Mouse (Mus musculus) myocyte (in vitro differentiated cells): ENCODE measurements around the gene 4931428F04Rik. TPM values are rescaled to one million over a fixed set of nuclear protein-coding genes. Genes with fewer than 3 reads are reported as not detected.

ENCODE experiments used
- H3K27me3 ChIP-seq: one replicate; pipeline ENCODE4 v1.6.1; 2011; ENCODE audit not compliant: control insufficient read depth, insufficient read depth, insufficient read length
- H3K36me3 ChIP-seq: one replicate; pipeline ENCODE4 v1.6.1; 2011; ENCODE audit not compliant: control insufficient read depth, insufficient read depth
- H3K4me2 ChIP-seq: one replicate; pipeline ENCODE4 v1.6.1; 2011; ENCODE audit warnings: low read depth, control low read depth
- H3K4me3 ChIP-seq: one replicate; pipeline ENCODE4 v1.5.1; 2011; ENCODE audit warnings: mild to moderate bottlenecking, control low read depth, moderate library complexity
- H3K79me2 ChIP-seq: one replicate; pipeline ENCODE4 v1.6.1; 2011; ENCODE audit not compliant: control insufficient read depth, insufficient read depth
- H3ac ChIP-seq: one replicate; pipeline ENCODE4 v1.6.1; 2011; ENCODE audit not compliant: control insufficient read depth, insufficient read length
- CEBPB ChIP-seq: IDR thresholded peaks from 2 replicates; pipeline ENCODE4 v1.6.1; 2011; ENCODE audit warnings: mild to moderate bottlenecking, moderate library complexity; ENCODE audit not compliant: poor library complexity, insufficient read depth, severe bottlenecking
- E2F4 ChIP-seq: IDR thresholded peaks from one replicate; pipeline ENCODE4 v1.6.1; 2011; ENCODE audit warnings: mild to moderate bottlenecking, control low read depth, moderate library complexity; ENCODE audit not compliant: insufficient read depth
- MAX ChIP-seq: IDR thresholded peaks from one replicate; pipeline ENCODE4 v1.6.1; 2011; ENCODE audit warnings: low read depth, mild to moderate bottlenecking, control low read depth
- MYOD1 ChIP-seq, 3 experiments: IDR thresholded peaks; one replicate each; pipeline ENCODE4 v1.6.1; 2011; ENCODE audit warnings: control low read depth in 2 of 3, low read depth in 2 of 3, mild to moderate bottlenecking in 2 of 3, moderate library complexity in 1 of 3; ENCODE audit not compliant: insufficient read length in 2 of 3, control insufficient read depth in 1 of 3
- MYOG ChIP-seq, 3 experiments: IDR thresholded peaks; one replicate each; pipeline ENCODE4 v1.6.1; 2011; ENCODE audit warnings: control low read depth in 2 of 3, low read depth in 2 of 3, mild to moderate bottlenecking in 2 of 3; ENCODE audit not compliant: insufficient read length in 2 of 3, control insufficient read depth in 1 of 3, insufficient read depth in 1 of 3
- POLR2A ChIP-seq: IDR thresholded peaks from one replicate; pipeline ENCODE4 v1.6.1; 2011; ENCODE audit warnings: low read depth, mild to moderate bottlenecking, control low read depth, moderate library complexity; ENCODE audit not compliant: insufficient read length
- POLR2AphosphoS2 ChIP-seq: IDR thresholded peaks from one replicate; pipeline ENCODE4 v1.6.1; 2011; ENCODE audit warnings: low read depth, control low read depth; ENCODE audit not compliant: insufficient read length
- REST ChIP-seq: IDR thresholded peaks from one replicate; pipeline ENCODE4 v1.6.1; 2011; ENCODE audit warnings: mild to moderate bottlenecking, control low read depth, moderate library complexity; ENCODE audit not compliant: insufficient read depth, insufficient read length
- SRF ChIP-seq: IDR thresholded peaks from one replicate; pipeline ENCODE4 v1.6.1; 2011; ENCODE audit warnings: low read depth; ENCODE audit not compliant: control insufficient read depth, insufficient read length
- TCF12 ChIP-seq: IDR thresholded peaks from one replicate; pipeline ENCODE4 v1.6.1; 2011; ENCODE audit warnings: mild to moderate bottlenecking, control low read depth; ENCODE audit not compliant: poor library complexity, insufficient read depth, severe bottlenecking
- TCF3 ChIP-seq: IDR thresholded peaks from one replicate; pipeline ENCODE4 v1.6.1; 2011; ENCODE audit warnings: low read depth, control low read depth; ENCODE audit not compliant: insufficient read length
- USF1 ChIP-seq: IDR thresholded peaks from one replicate; pipeline ENCODE4 v1.6.1; 2011; ENCODE audit warnings: low read depth, mild to moderate bottlenecking, control low read depth, moderate library complexity
- polyA plus RNA-seq: library from polyadenylated mRNA; unstranded; fragments of >200 nt; fragmentation: generic; extraction: Trizol; gene quantifications from one replicate; pipeline ENCODE4 v1.2.1, GENCODE M21; 2012; ENCODE audit warnings: missing spikeins

4931428F04Rik gene
- polyA plus RNA-seq, 1 experiment: 6.2 TPM

DNA sequence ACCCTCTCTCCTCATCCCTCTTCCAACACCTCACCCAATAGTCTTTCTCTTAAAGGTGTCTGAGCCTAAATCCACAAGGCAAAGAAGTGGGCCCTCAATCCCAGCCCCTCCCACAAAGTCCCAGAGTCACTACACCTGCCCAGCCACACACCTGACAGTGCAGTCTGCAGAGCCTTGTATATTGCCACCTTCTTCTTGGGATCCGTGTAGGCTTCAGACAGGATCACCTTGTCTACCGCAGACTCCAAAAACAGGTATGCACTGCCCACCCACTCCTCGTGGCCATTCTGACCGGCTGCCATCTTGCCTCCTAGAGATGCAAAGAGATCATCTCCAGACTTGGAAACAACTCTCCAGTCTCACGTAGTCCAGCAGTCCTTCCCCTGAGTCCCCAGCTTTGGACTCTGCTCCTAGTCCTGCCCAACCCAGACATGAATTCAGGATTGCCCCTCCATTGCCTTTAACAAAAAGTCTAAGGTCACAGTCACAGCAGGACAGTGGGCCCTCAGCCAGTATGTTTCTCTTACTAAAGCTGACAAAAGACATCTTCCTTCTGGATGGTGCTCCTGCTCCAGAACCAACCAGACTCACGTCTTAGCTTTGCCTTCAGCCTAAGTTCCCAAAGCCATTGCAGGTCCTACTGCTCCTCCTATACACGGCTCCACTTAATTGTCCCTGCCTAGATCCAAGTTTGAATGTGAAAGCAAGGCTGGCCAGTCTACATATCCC, 29.1 kb downstream of the 4931428F04Rik start:
- H3K79me2 ChIP-seq: peaks cover 4% of the 10 kb centered on the region
- H3K27me3 ChIP-seq: no peaks in the 10 kb centered on the region
- H3K4me2 ChIP-seq: no peak overlapping the region
- no peak for TF ChIP-seq TCF12
- no peak for TF ChIP-seq CEBPB
- TF ChIP-seq MYOG (IDR thresholded peaks at IDR 0.05; ENCODE audit: control insufficient read depth in 1 of 3, insufficient read depth in 1 of 3, insufficient read length in 2 of 3, low read depth in 2 of 3): no peak
- no peak for TF ChIP-seq USF1
- TF ChIP-seq TCF3: no peak
- no peak for TF ChIP-seq POLR2A
- TF ChIP-seq E2F4: no peak
- TF ChIP-seq SRF: no peak
- no peak for TF ChIP-seq MAX
- no peak for TF ChIP-seq MYOD1 (IDR thresholded peaks at IDR 0.05; ENCODE audit: control insufficient read depth in 1 of 3, insufficient read length in 2 of 3, low read depth in 2 of 3)
- no peak for TF ChIP-seq REST
- no peak for TF ChIP-seq POLR2AphosphoS2
- H3K36me3 ChIP-seq: no peaks in the 10 kb centered on the region
- H3ac ChIP-seq: no peak overlapping the region
- no peak overlapping the region for H3K4me3 ChIP-seq

DNA sequence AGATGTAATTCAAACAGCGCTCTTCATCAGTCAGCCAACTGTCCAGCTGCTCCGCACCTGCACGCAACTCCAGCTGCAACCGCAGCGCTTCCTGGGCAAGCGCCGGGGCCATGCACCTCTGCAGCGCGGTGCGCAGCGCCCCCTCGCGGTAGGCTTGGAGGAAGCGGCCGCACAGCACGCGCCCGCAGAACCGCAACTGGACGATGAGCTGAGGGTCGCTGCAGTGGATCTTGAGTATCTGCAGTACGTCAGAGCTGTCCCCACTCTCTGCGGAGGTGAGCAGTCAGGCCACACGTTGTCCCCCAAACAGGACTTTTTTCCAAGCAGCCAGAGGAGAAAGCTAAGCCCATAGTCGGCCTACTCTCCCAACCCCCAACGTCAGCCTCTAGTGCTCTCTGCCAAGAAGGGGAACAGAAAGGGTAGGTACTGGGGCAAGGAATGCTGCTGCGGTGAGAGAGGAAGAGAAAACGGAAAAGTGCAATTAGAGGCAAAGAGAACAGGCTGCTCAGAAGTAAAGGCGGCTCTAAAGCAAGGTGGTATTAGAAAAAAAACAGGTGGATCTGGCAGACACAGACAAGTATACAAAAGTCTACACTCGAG, 29.8 kb downstream of the 4931428F04Rik start:
- no peak for TF ChIP-seq TCF12
- TF ChIP-seq MYOD1 (IDR thresholded peaks at IDR 0.05; ENCODE audit: control insufficient read depth in 1 of 3, insufficient read length in 2 of 3, low read depth in 2 of 3): no peak
- TF ChIP-seq MAX: no peak
- TF ChIP-seq CEBPB: no peak
- TF ChIP-seq TCF3: no peak
- TF ChIP-seq SRF: no peak
- no peak for TF ChIP-seq POLR2AphosphoS2
- no peak for TF ChIP-seq REST
- no peak for TF ChIP-seq E2F4
- TF ChIP-seq MYOG (IDR thresholded peaks at IDR 0.05; ENCODE audit: control insufficient read depth in 1 of 3, insufficient read depth in 1 of 3, insufficient read length in 2 of 3, low read depth in 2 of 3): no peak
- TF ChIP-seq USF1: no peak
- TF ChIP-seq POLR2A: no peak
- Histone ChIP-seq H3K27me3 (no peaks in the 10 kb centered on the region), H3K4me2 (no peak overlapping the region), H3K4me3 (no peak overlapping the region), H3ac (no peak overlapping the region), H3K79me2 (peaks cover 4% of the 10 kb centered on the region), H3K36me3 (no peaks in the 10 kb centered on the region)

DNA sequence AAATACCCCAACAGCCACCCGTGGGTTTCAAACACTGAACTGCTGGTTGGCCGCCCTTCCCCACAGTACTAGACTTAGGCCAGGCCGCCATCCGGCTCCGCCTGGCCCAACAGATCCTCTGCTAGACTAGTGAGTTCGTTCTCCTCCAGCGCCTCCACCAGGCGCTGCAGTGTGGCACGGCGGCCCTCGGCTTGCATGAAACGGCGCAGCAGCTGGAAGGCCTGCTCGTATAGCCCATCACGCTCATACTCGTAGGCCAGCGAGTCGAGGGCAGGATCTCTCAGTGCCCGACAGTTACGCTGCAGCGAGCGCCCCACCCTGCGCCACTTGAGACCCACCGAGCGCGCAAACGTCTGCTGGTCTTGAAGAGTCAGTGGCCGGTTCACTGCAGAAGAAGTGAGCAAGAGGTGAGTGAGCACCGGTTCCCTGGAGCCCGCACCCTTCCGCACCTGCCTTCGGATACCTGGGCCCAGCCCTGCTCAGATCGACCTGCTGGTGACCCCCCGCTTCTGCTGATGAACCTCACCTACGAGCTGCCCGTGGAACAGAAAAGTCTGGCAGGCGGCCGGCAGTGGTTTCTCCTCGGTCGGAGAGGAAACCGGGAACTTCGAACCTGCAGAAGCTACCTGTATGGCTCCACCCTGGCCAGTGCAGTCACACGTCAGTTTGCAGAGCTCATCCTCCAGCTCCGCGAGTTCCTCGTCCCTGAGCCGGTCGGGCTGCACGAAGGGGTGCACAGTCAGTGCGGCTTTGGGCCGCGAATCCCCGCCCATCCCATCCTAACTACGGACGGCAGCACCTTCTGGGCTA, 30.5 kb downstream of the 4931428F04Rik start:
- H3K4me3 ChIP-seq: no peak overlapping the region

DNA sequence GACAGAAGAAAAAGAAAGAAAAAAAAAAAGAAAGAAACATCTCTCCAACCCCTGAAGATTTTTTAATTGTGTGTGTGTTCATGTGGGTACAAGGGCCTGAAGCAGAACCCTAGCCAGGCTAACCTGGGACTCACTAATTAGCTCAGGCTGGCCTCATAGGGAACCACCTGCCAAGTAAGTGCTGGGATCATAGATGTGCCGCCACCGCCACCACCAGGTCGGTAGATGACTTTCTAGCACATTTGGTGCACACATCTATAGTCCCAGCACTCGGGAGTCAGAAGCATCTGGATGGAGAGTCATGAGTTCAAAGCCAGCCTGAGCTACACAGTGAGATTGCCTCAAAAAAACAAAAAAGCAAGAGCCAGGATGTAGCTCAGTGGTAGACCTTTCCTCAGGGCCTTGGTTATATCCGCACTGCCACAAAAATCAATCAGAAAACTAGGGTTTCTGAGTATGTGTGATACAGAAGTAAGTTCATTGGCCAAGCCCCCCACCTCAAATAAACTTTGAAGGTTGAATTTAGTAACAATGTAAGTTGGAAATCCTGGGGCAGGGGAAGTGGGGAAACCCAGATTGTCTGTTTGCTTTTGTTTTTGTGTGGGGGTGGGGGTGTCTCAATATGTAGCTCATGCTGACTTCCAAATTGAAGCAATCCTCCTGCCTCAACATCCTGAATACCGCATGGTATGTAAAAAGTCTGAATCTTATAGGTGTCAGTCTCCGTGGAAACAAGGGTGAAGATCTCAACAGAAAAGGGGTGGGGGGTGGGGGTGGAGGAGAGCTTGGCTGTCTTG, 32.1 kb downstream of the 4931428F04Rik start:
- TF ChIP-seq MYOD1 (IDR thresholded peaks at IDR 0.05; ENCODE audit: control insufficient read depth in 1 of 3, insufficient read length in 2 of 3, low read depth in 2 of 3) (no peak), REST (no peak), MYOG (IDR thresholded peaks at IDR 0.05; ENCODE audit: control insufficient read depth in 1 of 3, insufficient read depth in 1 of 3, insufficient read length in 2 of 3, low read depth in 2 of 3) (no peak), USF1 (no peak), POLR2AphosphoS2 (no peak), MAX (no peak), E2F4 (no peak), SRF (no peak), TCF12 (no peak), CEBPB (no peak), POLR2A (no peak), TCF3 (no peak)
- Histone ChIP-seq H3K36me3 (peaks cover 4% of the 10 kb centered on the region), H3K27me3 (no peaks in the 10 kb centered on the region), H3K79me2 (no peaks in the 10 kb centered on the region), H3K4me2 (no peak overlapping the region), H3ac (no peak overlapping the region), H3K4me3 (no peak overlapping the region)

More for the DNA sequence above, 30.5 kb downstream of the 4931428F04Rik start:
- Histone ChIP-seq H3K36me3 (no peaks in the 10 kb centered on the region), H3K27me3 (no peaks in the 10 kb centered on the region), H3K4me2 (no peak overlapping the region), H3ac (no peak overlapping the region), H3K79me2 (peaks cover 4% of the 10 kb centered on the region)
- no peak for TF ChIP-seq POLR2A
